In genomic region chr3:88544514-88544913, GRCm38 (mm10) we compare ENCODE assay signal across 11 mouse cellular contexts. TPM values are rescaled to one million over a fixed set of nuclear protein-coding genes. Genes with fewer than 3 reads are reported as not detected.
A peak's percentile ranks its signal among the peaks of the same experiment; 100 is the strongest.
DNase-seq lines count a peak whose midpoint lies in the region; ATAC-seq and TF ChIP-seq lines count a peak whose summit lies in the region.
"Had no signal": no experiment of that assay in that cellular context is flagged by ENCODE, and none has a peak within 500 bp of the region (broad histone marks: within the 10 kb centered on the region; RNA-seq: fewer than 3 reads in every experiment).

No protein-coding gene starts in this region.

- WGBS in forebrain, embryonic 13.5 days: 34% methylated on average over 5 of the region's 5 CpGs
- 38% methylated on average over 5 of the region's 5 CpGs for WGBS in forebrain, embryonic 15.5 days
- WGBS in liver, embryonic 14.5 days (ENCODE audit: insufficient replicate concordance): 34% methylated on average over 5 of the region's 5 CpGs
- 41% methylated on average over 5 of the region's 5 CpGs for WGBS in neural tube, embryonic 15.5 days

- no peak overlapping the region for H3K27ac ChIP-seq in forebrain, embryonic 13.5 days
- no peak overlapping the region for H3K27ac ChIP-seq in forebrain, embryonic 15.5 days (replicated peaks)
- H3K27ac ChIP-seq in liver, embryonic 14.5 days: no peak overlapping the region
- H3K27ac ChIP-seq in neural tube, embryonic 15.5 days (replicated peaks): no peak overlapping the region
- H3K27ac ChIP-seq: heart, embryonic 15.5 days; lung, embryonic 15.5 days had no signal

- no peaks in the 10 kb centered on the region for H3K27me3 ChIP-seq in forebrain, embryonic 13.5 days
- H3K27me3 ChIP-seq in forebrain, embryonic 15.5 days: no peaks in the 10 kb centered on the region
- H3K27me3 ChIP-seq in liver, embryonic 14.5 days (ENCODE audit: control insufficient read depth, insufficient read depth, low read length): no peaks in the 10 kb centered on the region
- H3K27me3 ChIP-seq in neural tube, embryonic 15.5 days (replicated peaks): no peaks in the 10 kb centered on the region
- H3K27me3 ChIP-seq: heart, embryonic 15.5 days; lung, embryonic 15.5 days had no signal

- ATAC-seq in forebrain, embryonic 13.5 days: no peak
- ATAC-seq in forebrain, embryonic 15.5 days (replicated peaks): no peak
- ATAC-seq in liver, embryonic 14.5 days (ENCODE audit: insufficient read depth): peak; percentile 40; the same call in 1 of the 2 replicates
- ATAC-seq in neural tube, embryonic 15.5 days (ENCODE audit: low FRiP score): no peak

- H3K4me1 ChIP-seq in forebrain, embryonic 13.5 days: peaks cover 36% of the 10 kb centered on the region
- H3K4me1 ChIP-seq in forebrain, embryonic 15.5 days: peaks cover 30% of the 10 kb centered on the region
- H3K4me1 ChIP-seq in liver, embryonic 14.5 days (replicated peaks; ENCODE audit: control insufficient read depth in 2 of 2, insufficient read depth in 2 of 2, low read length in 1 of 2): peaks cover 3 to 13% of the 10 kb centered on the region in 2 experiments; a peak in 1 of 4 replicates
- H3K4me1 ChIP-seq in neural tube, embryonic 15.5 days: peaks cover 22% of the 10 kb centered on the region

- no peak overlapping the region for H3K4me2 ChIP-seq in forebrain, embryonic 13.5 days
- no peak overlapping the region for H3K4me2 ChIP-seq in forebrain, embryonic 15.5 days (replicated peaks)
- H3K4me2 ChIP-seq in liver, embryonic 14.5 days (ENCODE audit: low read depth): no peak overlapping the region
- H3K4me2 ChIP-seq in neural tube, embryonic 15.5 days: no peak overlapping the region
- H3K4me2 ChIP-seq: heart, embryonic 15.5 days; lung, embryonic 15.5 days had no signal

- no peaks in the 10 kb centered on the region for H3K9me3 ChIP-seq in forebrain, embryonic 13.5 days (replicated peaks)
- no peaks in the 10 kb centered on the region for H3K9me3 ChIP-seq in forebrain, embryonic 15.5 days
- H3K9me3 ChIP-seq in liver, embryonic 14.5 days (ENCODE audit: control insufficient read depth, low read length): no peaks in the 10 kb centered on the region
- no peaks in the 10 kb centered on the region for H3K9me3 ChIP-seq in neural tube, embryonic 15.5 days (replicated peaks)
- H3K9me3 ChIP-seq: heart, embryonic 15.5 days; lung, embryonic 15.5 days had no signal

- DNase-seq in B cell, adult 2 months: peak; percentile 21 to 28
- DNase-seq in brain, adult 2 months (ENCODE audit: low read depth, low spot score): peak; percentile 47
- DNase-seq in liver, embryonic 14.5 days (ENCODE audit: low read depth in 3 of 3, low spot score in 3 of 3): no peak
- DNase-seq in frontal cortex, postnatal 10 days (ENCODE audit: low spot score in 2 of 2): no peak
- no peak for DNase-seq in layer of hippocampus, postnatal 14 days (ENCODE audit: low spot score in 2 of 2)
- DNase-seq: adrenal gland, postnatal 25 days had no signal

- H3K4me3 ChIP-seq in forebrain, embryonic 13.5 days: no peak overlapping the region
- H3K4me3 ChIP-seq in forebrain, embryonic 15.5 days: no peak overlapping the region
- H3K4me3 ChIP-seq in liver, embryonic 14.5 days (ENCODE audit: insufficient read depth in 1 of 2, low read depth in 2 of 2, low read length in 2 of 2): no peak overlapping the region
- no peak overlapping the region for H3K4me3 ChIP-seq in neural tube, embryonic 15.5 days (replicated peaks)
- H3K4me3 ChIP-seq: heart, embryonic 15.5 days; lung, embryonic 15.5 days had no signal

- TF ChIP-seq CTCF in liver, embryonic 14.5 days (IDR thresholded peaks at IDR 0.05; ENCODE audit: low read depth): peak; percentile 72

- H3K36me3 ChIP-seq in forebrain, embryonic 13.5 days (ENCODE audit: poor library complexity, severe bottlenecking): peaks cover 17% of the 10 kb centered on the region
- H3K36me3 ChIP-seq in forebrain, embryonic 15.5 days: peaks cover 8% of the 10 kb centered on the region; the same call in 1 of the 2 replicates
- no peaks in the 10 kb centered on the region for H3K36me3 ChIP-seq in liver, embryonic 14.5 days (replicated peaks; ENCODE audit: control insufficient read depth, insufficient read depth, low read depth)
- peaks cover 9% of the 10 kb centered on the region; the same call in 1 of the 2 replicates for H3K36me3 ChIP-seq in neural tube, embryonic 15.5 days
- H3K36me3 ChIP-seq: heart, embryonic 15.5 days had no signal

- TF ChIP-seq EP300 in liver, embryonic 14.5 days (IDR thresholded peaks at IDR 0.05; ENCODE audit: low read depth): no peak

- H3K9ac ChIP-seq in forebrain, embryonic 13.5 days: peak overlapping the region; percentile 18; the same call in 1 of the 2 replicates
- no peak overlapping the region for H3K9ac ChIP-seq in forebrain, embryonic 15.5 days (replicated peaks)
- H3K9ac ChIP-seq in liver, embryonic 14.5 days (replicated peaks): no peak overlapping the region
- H3K9ac ChIP-seq in neural tube, embryonic 15.5 days (replicated peaks): no peak overlapping the region
- H3K9ac ChIP-seq: heart, embryonic 15.5 days; lung, embryonic 15.5 days had no signal

RNA-seq across cellular contexts. Expression of gene Rab25, which starts 3.6 kb away (rescaled TPM):
- polyA plus RNA-seq in forebrain, embryonic 13.5 days (2015; fragmentation: Nextera tagmentation; extraction: Ambion mirVana): not detected in 2 replicates
- polyA plus RNA-seq in forebrain, embryonic 15.5 days (2015; fragmentation: Nextera tagmentation; extraction: Ambion mirVana): 0.15 and 0.28 TPM in 2 replicates
- 0.39 and 0.52 TPM in 2 replicates for polyA plus RNA-seq in liver, embryonic 14.5 days (2012; rRNA removed)
- polyA plus RNA-seq in liver, embryonic 14.5 days (2014; fragmentation: Nextera tagmentation; extraction: Ambion mirVana): 0.25 TPM in 1 of 2 replicates, not detected in the other
- total RNA-seq in layer of hippocampus, postnatal 14 days (2021): not detected
- 0.29 and 4.1 TPM in 2 replicates for polyA plus RNA-seq in neural tube, embryonic 15.5 days (2015; fragmentation: Nextera tagmentation; extraction: Ambion mirVana)
- total RNA-seq: adrenal gland, postnatal 25 days had no signal

RNA-seq across cellular contexts. Expression of gene Lamtor2, which starts 8.4 kb away (rescaled TPM):
- 170 and 180 TPM in 2 replicates for polyA plus RNA-seq in forebrain, embryonic 13.5 days (2015; fragmentation: Nextera tagmentation; extraction: Ambion mirVana)
- 169 and 187 TPM in 2 replicates for polyA plus RNA-seq in forebrain, embryonic 15.5 days (2015; fragmentation: Nextera tagmentation; extraction: Ambion mirVana)
- polyA plus RNA-seq in liver, embryonic 14.5 days (2012; rRNA removed): 63.1 and 73.1 TPM in 2 replicates
- polyA plus RNA-seq in liver, embryonic 14.5 days (2014; fragmentation: Nextera tagmentation; extraction: Ambion mirVana): 60.5 and 62.0 TPM in 2 replicates
- total RNA-seq in layer of hippocampus, postnatal 14 days (2021): 100 to 1,000 TPM in 1 of 2 experiments, 10 to 100 TPM in 1; 96.1 to 113 TPM
- polyA plus RNA-seq in neural tube, embryonic 15.5 days (2015; fragmentation: Nextera tagmentation; extraction: Ambion mirVana): 189 and 193 TPM in 2 replicates

RNA-seq across cellular contexts. Expression of gene Ubqln4, which starts 9.0 kb away (rescaled TPM):
- polyA plus RNA-seq in forebrain, embryonic 13.5 days (2015; fragmentation: Nextera tagmentation; extraction: Ambion mirVana): 43.5 and 47.5 TPM in 2 replicates
- 45.8 and 47.6 TPM in 2 replicates for polyA plus RNA-seq in forebrain, embryonic 15.5 days (2015; fragmentation: Nextera tagmentation; extraction: Ambion mirVana)
- polyA plus RNA-seq in liver, embryonic 14.5 days (2012; rRNA removed): 22.7 and 27.2 TPM in 2 replicates
- polyA plus RNA-seq in liver, embryonic 14.5 days (2014; fragmentation: Nextera tagmentation; extraction: Ambion mirVana): 17.9 and 20.9 TPM in 2 replicates
- total RNA-seq in layer of hippocampus, postnatal 14 days (2021): 10 to 100 TPM; 77.3 to 81.8 TPM
- polyA plus RNA-seq in neural tube, embryonic 15.5 days (2015; fragmentation: Nextera tagmentation; extraction: Ambion mirVana): 39.2 and 40.1 TPM in 2 replicates

RNA-seq across cellular contexts. Expression of gene Mex3a, which starts 12.3 kb away (rescaled TPM):
- polyA plus RNA-seq in forebrain, embryonic 13.5 days (2015; fragmentation: Nextera tagmentation; extraction: Ambion mirVana): 51.5 and 52.6 TPM in 2 replicates
- polyA plus RNA-seq in forebrain, embryonic 15.5 days (2015; fragmentation: Nextera tagmentation; extraction: Ambion mirVana): 50.6 and 55.6 TPM in 2 replicates
- polyA plus RNA-seq in liver, embryonic 14.5 days (2012; rRNA removed): 1.1 and 1.3 TPM in 2 replicates
- polyA plus RNA-seq in liver, embryonic 14.5 days (2014; fragmentation: Nextera tagmentation; extraction: Ambion mirVana): 0.74 and 0.82 TPM in 2 replicates
- 10 to 100 TPM in 1 of 2 experiments, 1 to 10 TPM in 1; 9.0 to 10.7 TPM for total RNA-seq in layer of hippocampus, postnatal 14 days (2021)
- 18.6 and 19.2 TPM in 2 replicates for polyA plus RNA-seq in neural tube, embryonic 15.5 days (2015; fragmentation: Nextera tagmentation; extraction: Ambion mirVana)

RNA-seq across cellular contexts. Expression of gene Ssr2, which starts 31.2 kb away (rescaled TPM):
- 139 and 143 TPM in 2 replicates for polyA plus RNA-seq in forebrain, embryonic 13.5 days (2015; fragmentation: Nextera tagmentation; extraction: Ambion mirVana)
- polyA plus RNA-seq in forebrain, embryonic 15.5 days (2015; fragmentation: Nextera tagmentation; extraction: Ambion mirVana): 133 and 134 TPM in 2 replicates
- polyA plus RNA-seq in liver, embryonic 14.5 days (2012; rRNA removed): 165 and 230 TPM in 2 replicates
- polyA plus RNA-seq in liver, embryonic 14.5 days (2014; fragmentation: Nextera tagmentation; extraction: Ambion mirVana): 168 and 173 TPM in 2 replicates
- 100 to 1,000 TPM; 110 to 120 TPM for total RNA-seq in layer of hippocampus, postnatal 14 days (2021)
- polyA plus RNA-seq in neural tube, embryonic 15.5 days (2015; fragmentation: Nextera tagmentation; extraction: Ambion mirVana): 157 and 175 TPM in 2 replicates

Comparison
In these comparisons a context has a peak if more than half of its experiments do, and no peak if none do; other contexts are left out.
1. DNase-seq: peak in B cell, adult 2 months (2 of 2) and brain, adult 2 months (single experiment); none in liver, embryonic 14.5 days (0 of 3), frontal cortex, postnatal 10 days (0 of 2) and layer of hippocampus, postnatal 14 days (0 of 2).